Mouse (Mus musculus) E14TG2a.4 (cell line): ENCODE data around the gene Rorc.

ENCODE experiments used
- CTCF ChIP-seq: conservative IDR thresholded peaks from 2 replicates; pipeline ENCODE4 v1.5.1; 2014; ENCODE audit warnings: low read length
- NANOG ChIP-seq: IDR thresholded peaks from 2 replicates; pipeline ENCODE4 v1.6.1; 2014; ENCODE audit warnings: borderline replicate concordance, low read length, mixed read lengths
- POU5F1 ChIP-seq: IDR thresholded peaks from 2 replicates; pipeline ENCODE4 v1.6.1; 2014; ENCODE audit warnings: low read length, borderline replicate concordance

GRCm38 (mm10) chr3:94386671-94387070 is 14.1 kb downstream of the Rorc start:
- TF ChIP-seq CTCF (no peak), NANOG (no peak), POU5F1 (no peak)
